Mouse (Mus musculus): ENCODE measurements around the gene Wfdc11.
"Not testable (repeated sequence)": the region's sequence is repeated elsewhere in the genome, so short reads cannot be mapped to it uniquely, and the experiment has no call there.

The Wfdc11 gene

DNA sequence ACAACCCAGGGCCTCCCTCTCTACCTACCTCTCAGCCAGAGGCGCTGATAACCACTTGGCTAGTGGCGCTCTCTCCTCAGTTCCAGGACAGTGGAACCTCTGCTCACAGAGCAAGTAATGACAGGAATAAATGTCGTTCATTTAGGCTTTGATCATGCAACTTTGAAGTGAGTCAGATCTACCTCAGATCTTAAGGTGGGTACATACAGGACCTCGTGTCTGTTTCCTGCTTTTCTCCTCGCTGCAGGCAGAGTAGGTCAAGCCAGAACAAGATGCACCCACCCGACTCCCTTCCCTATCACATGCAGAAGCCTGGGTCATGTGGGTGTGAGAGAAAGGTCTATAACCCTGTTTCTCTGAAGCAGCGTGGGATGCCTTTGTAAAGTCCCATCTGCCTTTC lies at the start of gene Wfdc11:
TSS of gene Wfdc11 (minus strand) at position 101 of the 400 bp plus-strand sequence.
- DNase-seq: no peak

- no peak for DNase-seq
These were observed 49.4 kb upstream of the Wfdc11 start for GRCm38 (mm10) chr2:164723276-164723675.

DNA sequence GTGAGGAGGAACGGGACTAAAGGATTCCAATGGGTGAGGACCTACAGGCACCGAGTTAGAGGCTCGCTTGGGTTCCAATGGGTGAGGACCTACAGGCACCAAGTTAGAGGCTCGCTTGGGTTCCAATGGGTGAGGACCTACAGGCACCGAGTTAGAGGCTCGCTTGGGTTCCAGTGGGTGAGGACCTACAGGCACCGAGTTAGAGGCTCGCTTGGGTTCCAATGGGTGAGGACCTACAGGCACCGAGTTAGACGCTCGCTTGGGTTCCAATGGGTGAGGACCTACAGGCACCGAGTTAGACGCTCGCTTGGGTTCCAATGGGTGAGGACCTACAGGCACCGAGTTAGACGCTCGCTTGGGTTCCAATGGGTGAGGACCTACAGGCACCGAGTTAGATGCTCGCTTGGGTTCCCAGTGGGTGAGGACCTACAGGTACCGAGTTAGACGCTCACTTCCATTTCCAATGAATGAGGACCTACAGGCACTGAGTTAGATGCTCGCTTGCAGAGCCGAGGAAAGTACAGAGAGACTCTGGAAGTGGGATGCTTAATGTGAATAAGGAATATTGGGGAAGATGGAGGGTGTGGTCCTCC lies 42.4 kb upstream of the Wfdc11 start:
- DNase-seq: not testable (repeated sequence)

DNA sequence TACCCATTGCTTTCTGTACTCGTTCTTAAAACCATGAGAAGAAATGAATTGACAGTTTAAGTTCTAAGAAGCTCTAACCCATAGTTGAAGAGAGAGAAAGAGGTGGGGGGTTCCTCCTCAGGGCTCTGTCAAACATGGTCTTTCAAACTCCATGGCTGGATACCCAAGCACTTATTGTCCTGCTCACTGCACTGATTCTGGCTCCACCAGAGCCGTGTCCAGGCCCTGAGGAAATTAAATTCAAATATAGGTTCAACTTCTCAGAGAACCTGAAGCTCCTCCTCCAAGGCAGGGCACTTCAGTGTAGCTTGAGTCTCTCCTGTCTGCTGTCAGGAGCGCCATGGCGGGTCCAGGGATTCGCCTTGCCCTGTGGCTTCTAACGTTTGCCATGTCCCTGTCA lies 41.1 kb upstream of the Wfdc11 start, which contains the start of gene Spint5:
TSS of gene Spint5 (plus strand) at position 301 of the 400 bp plus-strand sequence.
- DNase-seq: no peak

DNA sequence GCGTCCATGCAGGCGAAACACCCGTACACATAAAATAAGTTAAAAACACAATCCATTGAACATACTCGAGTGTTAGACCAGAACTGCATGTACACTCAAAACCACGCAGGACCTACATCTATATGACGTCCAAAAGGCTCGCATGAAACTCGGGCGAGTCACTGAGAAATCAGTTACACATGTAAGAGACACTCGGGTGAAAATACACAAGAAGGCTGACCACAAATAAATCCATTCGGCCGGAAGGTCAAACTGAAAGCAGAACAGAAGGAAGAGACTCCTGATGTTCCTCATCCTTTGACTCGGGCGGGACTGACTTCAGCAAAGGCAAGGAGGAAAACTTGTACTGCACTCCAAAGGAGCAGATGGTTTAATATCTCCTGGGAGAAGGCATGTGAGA lies 32.1 kb upstream of the Wfdc11 start:
- no peak for DNase-seq

DNA sequence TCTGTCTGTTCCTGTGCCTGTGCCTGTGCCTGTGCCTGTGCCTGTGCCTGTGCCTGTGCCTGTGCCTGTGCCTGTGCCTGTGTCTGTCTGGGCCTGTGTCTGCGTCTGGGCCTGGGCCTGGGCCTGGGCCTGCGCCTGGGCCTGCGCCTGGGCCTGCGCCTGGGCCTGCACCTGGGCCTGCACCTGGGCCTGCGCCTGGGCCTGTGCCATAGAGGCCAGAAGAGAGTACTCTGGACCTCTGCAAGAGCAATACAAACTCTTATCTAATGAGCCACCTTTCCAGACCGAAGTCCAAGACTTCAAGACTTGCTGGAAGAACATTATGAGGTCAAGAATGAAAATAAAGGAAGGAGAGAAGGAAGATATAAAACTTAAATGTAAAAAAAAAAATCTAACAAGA lies 31.4 kb upstream of the Wfdc11 start:
- no peak for DNase-seq

- no peak for DNase-seq
These were observed 30.3 kb upstream of the Wfdc11 start for GRCm38 (mm10) chr2:164704235-164704634.

GRCm38 (mm10) chr2:164701761-164702160 lies 27.9 kb upstream of the Wfdc11 start:
- no peak for DNase-seq

GRCm38 (mm10) chr2:164700959-164701358 lies 27.1 kb upstream of the Wfdc11 start:
- DNase-seq: no peak

GRCm38 (mm10) chr2:164698201-164698600 lies 24.3 kb upstream of the Wfdc11 start, which contains the start of gene Spint4:
Gene Spint4 (plus strand): TSS chr2:164698501.
- no peak for DNase-seq

- DNase-seq: no peak
These were observed 10.9 kb upstream of the Wfdc11 start, which contains the start of gene Wfdc13 for GRCm38 (mm10) chr2:164684807-164685206. Gene Wfdc13 (plus strand): TSS chr2:164685107.

DNA sequence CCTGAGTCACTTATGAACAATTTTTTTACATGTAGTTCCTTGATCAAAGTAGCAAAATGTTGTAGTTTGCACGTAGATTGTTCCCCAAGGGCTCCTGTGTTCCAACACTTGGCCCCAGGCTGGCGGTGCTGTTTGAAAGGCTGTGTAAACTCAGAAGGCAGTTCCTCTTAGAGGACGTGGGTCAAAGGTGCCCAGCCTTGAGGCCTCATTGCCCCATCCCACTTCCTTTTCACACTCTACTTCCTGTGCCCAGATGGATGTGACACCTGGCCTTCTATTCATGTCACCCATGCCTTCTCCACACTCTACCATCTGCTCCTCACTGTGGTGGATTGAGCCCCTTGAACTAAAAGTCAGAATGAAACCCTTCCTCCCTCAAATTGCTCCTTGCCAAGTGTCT lies 6.0 kb upstream of the Wfdc11 start:
- peak; percentile 8 to 13 for DNase-seq

DNA sequence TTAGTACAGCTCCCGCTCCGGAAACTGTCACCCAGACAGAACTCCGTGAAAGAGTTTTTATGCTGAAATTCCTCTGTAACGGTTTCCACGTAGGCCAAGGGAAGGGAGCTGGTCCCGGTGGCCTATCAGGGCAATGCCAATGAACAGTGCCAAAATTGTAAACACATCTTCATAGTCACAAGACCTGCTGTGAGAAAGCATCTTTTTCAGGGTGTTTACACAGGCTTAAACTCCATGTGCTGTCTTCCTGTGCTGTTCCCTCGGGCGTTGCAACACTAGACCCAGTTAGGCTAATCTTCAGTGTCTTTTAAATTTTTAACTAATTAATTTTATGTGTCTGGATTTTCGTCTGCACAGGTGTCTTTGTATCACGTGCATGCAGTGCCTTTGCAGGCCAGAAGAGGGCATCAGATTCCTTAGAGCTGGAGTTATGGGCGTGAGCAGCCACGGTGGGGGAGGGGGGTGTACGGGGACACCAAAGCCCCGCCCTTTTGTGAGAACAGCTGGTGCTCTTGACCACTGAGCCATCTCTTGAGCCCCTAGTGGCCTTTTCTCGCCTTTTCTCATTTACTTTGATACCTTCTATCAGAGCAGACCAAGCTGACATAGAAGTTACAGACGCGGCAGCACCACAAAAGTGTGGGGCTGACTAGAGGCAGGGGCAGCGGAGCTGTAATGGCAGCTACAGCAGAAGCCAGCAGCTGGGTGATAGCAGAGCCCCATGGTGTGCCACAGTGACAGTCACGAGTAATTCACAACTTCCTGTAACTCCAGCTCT lies 5.2 kb upstream of the Wfdc11 start:
- peak; percentile 79 to 80 for DNase-seq

GRCm38 (mm10) chr2:164676916-164677685 lies 3.2 kb upstream of the Wfdc11 start:
- no peak for DNase-seq

- no peak for DNase-seq
These were observed 2.2 kb upstream of the Wfdc11 start for GRCm38 (mm10) chr2:164676103-164676502.

- DNase-seq: no peak
These were observed 2.9 kb downstream of the Wfdc11 start for GRCm38 (mm10) chr2:164670938-164671337.

DNA sequence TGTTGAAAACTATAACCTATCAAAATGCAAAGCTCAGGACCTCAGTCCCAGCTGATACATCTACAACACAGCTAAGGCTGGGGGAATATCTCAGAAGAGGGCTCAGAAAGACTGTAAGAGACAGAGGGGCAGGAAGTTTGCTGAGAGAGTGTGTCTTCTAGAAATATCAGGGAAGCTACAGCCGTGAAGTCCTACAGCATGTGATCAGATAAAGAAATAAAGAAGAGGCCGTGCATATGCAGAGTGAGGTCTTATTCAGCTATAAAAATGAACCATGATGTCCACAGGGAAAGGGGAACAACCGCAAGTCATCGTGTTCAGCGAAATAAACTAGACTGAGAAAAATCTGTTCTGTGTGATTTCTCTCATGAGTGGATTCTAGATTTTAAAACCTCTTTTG lies 3.6 kb downstream of the Wfdc11 start:
- DNase-seq: no peak

DNA sequence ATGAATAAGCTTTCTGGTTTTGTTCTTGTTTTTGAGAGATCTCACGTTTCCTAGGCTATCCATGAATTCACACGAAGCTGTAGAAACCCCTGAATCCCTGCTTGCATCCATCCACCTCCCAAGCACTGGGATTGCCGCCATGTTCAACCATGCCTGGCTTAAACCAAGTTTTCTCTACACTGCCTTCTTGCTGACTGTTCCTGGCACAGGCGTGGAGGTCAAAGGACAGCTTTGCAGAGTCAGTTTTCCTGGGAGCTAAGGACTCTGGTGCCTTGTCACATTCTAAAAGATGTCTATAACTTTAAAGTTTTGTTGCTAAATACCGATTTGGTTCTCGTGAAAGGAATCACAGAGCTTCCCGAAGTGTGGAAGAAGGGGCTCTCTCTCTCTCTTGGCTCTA lies 9.0 kb downstream of the Wfdc11 start:
- DNase-seq: no peak

DNA sequence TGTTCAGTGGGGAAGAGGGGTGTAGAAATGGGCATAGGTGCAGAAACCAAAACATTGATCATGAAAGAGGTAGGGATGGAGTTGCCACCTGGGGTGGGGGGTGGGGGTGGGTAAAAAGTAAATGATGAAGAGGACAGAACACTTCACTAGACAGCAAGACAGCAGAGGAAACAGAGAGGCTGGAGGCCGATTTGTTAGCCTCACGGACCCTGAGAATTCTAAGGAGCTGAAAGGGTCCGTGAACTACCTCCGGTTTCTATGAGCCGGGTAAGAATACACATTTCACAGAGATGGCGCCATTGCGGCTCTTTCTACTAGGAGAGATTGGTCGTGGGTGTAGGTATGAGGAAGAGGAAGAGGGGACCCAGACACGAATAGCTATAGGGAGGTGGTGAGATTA lies 17.4 kb downstream of the Wfdc11 start, which contains the start of gene Wfdc9:
TSS of gene Wfdc9 (minus strand) at position 101 of the 400 bp plus-strand sequence.
- no peak for DNase-seq

DNA sequence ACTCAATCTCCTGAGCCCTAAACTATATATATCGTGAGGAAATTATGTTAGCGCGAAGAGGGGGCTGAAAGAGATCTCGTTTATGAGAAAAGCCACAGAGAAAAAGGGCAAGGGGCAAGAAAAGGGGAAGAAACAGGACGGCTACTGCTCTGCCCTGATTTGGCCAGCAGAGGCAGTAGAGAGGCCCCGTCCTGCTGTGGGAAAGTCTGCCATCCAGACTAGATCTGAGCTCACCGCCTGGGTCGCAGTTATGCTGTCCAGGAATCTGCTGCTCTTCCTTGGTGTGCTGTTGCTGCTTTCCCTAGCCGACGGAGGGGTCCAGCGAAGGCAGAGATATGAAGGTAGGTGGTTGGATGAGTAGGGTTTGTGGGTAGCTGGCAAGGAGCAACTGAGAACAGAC lies 18.0 kb downstream of the Wfdc11 start, which contains the start of gene Wfdc10:
TSS of gene Wfdc10 (plus strand) at position 189 of the 400 bp plus-strand sequence.
- DNase-seq: peak; percentile 69 to 72

- no peak for DNase-seq
These were observed 31.8 kb downstream of the Wfdc11 start for GRCm38 (mm10) chr2:164641881-164642673.

DNA sequence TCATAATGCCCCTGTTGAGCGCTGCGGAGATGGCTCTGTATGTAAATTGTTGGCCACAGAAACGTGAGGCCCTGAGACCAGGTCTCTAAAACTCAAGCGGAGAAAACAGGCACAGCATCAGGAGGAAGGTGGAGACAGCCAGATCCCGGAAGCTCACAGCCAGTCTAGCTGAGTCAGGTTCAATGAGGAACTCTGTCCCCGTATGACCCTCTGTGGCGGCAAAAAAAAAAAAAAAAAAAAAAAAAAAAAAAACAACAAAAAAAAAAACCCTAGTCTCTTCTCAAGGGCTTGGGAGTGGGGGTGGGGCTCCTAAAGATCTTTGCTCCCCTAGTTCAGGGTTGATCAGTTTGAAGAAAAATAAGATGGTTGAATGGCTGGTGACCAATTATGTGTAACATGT lies 32.8 kb downstream of the Wfdc11 start:
- DNase-seq: peak in 1 of 2 experiments; percentile 4

All from B cell, adult 2 months (primary cell).